Mouse (Mus musculus) B cell, adult 62 days (primary cell): ENCODE data around the gene Gm6592. TPM values are rescaled to one million over a fixed set of nuclear protein-coding genes. Genes with fewer than 3 reads are reported as not detected.

Experiments
- total RNA-seq: library from RNA; stranded (reverse); gene quantifications from 4 replicates; pipeline ENCODE4 v1.2.4, GENCODE M21; 2023

Gm6592 gene
- total RNA-seq, result not detected in 4 replicates

DNA sequence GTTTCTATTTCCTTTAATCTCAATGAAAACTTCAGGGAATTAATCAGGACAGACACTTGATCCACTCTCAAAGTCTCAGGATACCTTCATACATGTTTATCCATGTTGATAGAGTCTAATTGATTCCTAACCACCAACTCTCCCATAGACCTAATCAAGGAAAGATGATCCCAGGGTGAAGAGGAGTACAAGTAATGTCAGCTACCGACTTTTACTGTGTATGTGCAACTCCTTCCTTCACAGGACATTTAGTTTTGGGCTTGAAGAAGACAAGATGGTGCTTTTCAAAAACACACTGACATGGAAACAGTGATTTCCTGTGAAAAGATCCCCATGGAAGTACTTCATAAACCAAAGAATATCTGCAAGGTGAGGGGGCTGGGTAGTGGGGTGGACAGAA lies at the start of gene Gm6592:
TSS of gene Gm6592 (plus strand) at position 301 of the 400 bp plus-strand sequence.

GRCm38 (mm10) chrX:8803391-8803790 lies 40.4 kb upstream of the Gm6592 start, which contains the start of gene Ssxb5:
Ssxb5 (plus strand) TSS chrX:8803691.

GRCm38 (mm10) chrX:8873953-8874352 lies 30.2 kb downstream of the Gm6592 start, which contains the start of gene Gm5751:
Gm5751 (plus strand) TSS chrX:8874253.

DNA sequence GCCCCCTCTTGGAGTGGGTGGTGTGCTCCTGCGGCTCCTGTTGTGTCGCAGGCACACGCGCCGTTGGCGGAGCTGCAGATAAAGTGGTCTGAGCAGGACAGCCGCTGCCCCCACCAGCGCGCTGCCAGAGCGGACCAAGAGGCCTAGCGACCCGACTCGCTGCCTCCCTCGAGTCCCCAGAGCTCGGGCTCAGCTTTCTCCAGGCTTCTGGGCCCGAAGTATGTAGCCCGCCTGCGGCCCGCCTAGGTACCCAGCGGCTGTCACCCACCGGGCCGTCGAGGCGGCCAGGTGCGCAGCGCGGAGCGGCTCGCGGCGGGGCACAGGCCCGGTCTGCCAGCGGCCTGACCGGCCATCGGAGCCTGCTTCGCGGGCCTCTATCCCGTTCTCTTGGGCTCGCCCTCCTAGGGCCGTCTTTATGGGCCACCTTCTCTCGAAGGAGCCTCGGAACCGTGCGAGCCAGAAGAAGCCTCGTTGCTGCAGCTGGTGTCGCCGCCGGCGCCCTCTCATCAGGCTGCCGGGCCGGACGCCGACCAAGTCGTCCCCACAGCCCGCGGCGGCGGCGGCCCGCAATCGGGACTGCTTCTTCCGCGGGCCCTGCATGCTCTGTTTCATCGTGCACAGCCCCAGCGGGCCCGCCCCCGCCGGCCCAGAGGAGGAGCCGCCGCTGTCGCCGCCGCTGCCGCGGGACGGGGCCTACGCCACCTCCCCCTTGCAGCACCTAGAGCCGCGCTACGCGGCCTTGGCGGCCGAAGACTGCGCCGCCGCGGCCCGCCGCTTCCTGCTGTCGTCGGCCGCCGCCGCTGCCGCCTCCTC lies 48.8 kb downstream of the Gm6592 start, which contains the start of gene B630019K06Rik:
TSS of gene B630019K06Rik (plus strand) at position 40 of the 813 bp plus-strand sequence.

Other genes with a start within 250 kb of the Gm6592 start
- gene Ssxb8, start 153.2 kb upstream of the Gm6592 start, total RNA-seq, result not detected in 4 replicates
- not detected in 4 replicates for gene Ssx9, start 95.6 kb upstream of the Gm6592 start, total RNA-seq
- not detected in 4 replicates for gene Ssxb5, start 40.3 kb upstream of the Gm6592 start, total RNA-seq
- not detected in 4 replicates for gene Gm5751, start 30.3 kb downstream of the Gm6592 start, total RNA-seq
- gene B630019K06Rik, start 48.4 kb downstream of the Gm6592 start, total RNA-seq, result 0.30 to 0.58 TPM (median 0.43 TPM) in 3 of 4 replicates, not detected in the other
- gene Fthl17b, start 119.0 kb downstream of the Gm6592 start, total RNA-seq, result not detected in 4 replicates
- gene Fthl17c, start 132.6 kb downstream of the Gm6592 start, total RNA-seq, result not detected in 4 replicates
- not detected in 4 replicates for gene Fthl17d, start 142.8 kb downstream of the Gm6592 start, total RNA-seq
- not detected in 4 replicates for gene Fthl17e, start 189.5 kb downstream of the Gm6592 start, total RNA-seq
- gene Fthl17f, start 219.0 kb downstream of the Gm6592 start, total RNA-seq, result not detected in 4 replicates